Mouse (Mus musculus): Measurements from ENCODE around the gene Rcor3. TPM values are rescaled to one million over a fixed set of nuclear protein-coding genes. Genes with fewer than 3 reads are reported as not detected.
A peak's percentile ranks its signal among the peaks of the same experiment; 100 is the strongest.

Gene Rcor3
- 14.2 and 14.7 TPM in 2 replicates for polyA plus RNA-seq (2016; fragmentation: Nextera tagmentation; extraction: Ambion mirVana)

DNA sequence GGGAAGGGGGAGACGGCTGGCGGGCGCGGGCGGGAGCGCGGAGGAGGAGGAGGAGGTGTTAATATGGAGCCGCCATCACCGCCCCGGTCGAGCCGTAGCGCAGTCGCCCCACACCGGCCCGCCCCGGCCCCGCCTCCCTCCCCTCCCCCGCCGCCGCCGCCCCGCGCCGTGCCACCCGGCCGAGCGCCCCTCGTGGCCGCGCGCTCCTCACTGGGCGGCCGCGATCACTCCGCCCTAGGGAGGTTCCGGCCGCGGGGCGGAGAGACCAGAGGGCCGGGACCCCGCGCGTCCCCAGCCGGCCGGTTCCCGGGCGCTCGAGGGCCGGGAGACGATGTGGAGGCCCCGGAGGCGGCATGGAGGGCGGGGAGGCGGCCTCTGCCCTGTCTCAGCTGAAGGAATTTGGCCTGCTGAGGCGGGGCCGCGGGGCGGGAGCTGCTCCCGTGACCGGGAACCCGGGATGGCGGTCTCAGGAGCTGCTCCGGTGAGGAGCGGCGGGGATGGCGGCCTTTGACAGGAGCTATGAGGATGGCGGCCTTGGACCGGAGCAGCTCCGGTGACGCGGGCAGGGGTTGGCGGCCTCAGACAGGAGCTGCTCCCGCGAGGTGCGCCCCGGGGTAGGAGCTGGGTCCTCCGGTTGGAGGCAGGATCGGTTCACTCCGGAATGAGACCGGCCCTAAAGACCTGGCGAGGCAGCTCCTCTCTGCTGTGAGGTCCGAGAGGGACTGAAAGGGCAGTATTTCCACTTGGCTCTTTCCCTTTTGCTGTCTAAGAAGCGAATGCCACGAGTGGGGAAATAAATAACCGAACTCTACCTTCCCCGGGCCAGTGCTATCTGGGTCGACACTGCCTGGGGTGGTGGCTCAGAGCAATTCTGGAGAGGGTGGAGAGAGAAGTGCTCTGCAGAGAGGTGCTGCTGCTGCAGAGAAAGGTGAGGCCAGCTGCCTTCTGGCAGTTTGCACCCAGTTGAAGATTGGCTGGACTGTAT is at the start of gene Rcor3:
Gene Rcor3 (minus strand): TSS at position 137 of the 985 bp plus-strand sequence.
- peak; percentile 77 for DNase-seq (ENCODE audit: extremely low spot score, low spot score)
- peak within 1 kb of the TSS; percentile 98 for H3K27ac ChIP-seq
- under 1% methylated on average over 53 of the region's 88 CpGs for WGBS

DNA sequence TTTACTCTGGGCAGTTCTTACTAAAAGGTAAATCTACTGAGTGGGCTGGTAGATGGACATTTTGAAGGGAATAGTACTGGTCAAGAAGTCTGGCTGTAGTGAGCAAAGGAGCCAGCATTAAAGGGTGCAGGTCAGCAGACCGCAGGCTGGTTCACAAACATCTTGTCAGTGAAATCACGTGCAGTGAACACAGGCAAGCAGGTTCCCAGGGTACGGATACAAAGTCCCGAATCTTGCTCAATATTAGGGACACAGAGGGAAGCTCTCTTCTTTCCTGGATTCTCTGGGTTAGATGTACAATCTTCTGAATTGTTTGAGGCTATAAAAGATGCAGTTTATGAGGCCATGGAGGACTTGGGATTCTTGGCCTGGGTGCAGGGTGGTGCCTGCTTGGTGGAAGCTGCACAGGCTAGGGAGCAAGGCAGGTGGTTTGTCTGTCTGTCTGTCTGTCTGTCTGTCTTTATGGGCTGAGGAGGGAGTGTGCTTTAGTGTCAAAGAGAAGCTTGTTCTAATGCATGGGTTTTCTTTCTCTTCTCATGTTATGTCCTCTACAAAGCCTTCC is 43.9 kb upstream of the Rcor3 start:
- Histone ChIP-seq H3K4me3 (no peak overlapping the region), H3K27me3 (ENCODE audit: poor library complexity, severe bottlenecking) (no peaks in the 10 kb centered on the region), H3K9me3 (no peaks in the 10 kb centered on the region), H3K36me3 (replicated peaks) (no peaks in the 10 kb centered on the region), H3K27ac (no peak overlapping the region), H3K4me1 (no peaks in the 10 kb centered on the region)
- 80% methylated on average over 4 of the region's 4 CpGs for WGBS
- no peak for DNase-seq (ENCODE audit: extremely low spot score, low spot score)

More for the DNA sequence above, at the start of gene Rcor3:
- H3K4me1 ChIP-seq = peaks cover 34% of the 10 kb centered on the region
- no peaks in the 10 kb centered on the region for H3K36me3 ChIP-seq (replicated peaks)
- H3K9me3 ChIP-seq = no peaks in the 10 kb centered on the region
- H3K27me3 ChIP-seq (ENCODE audit: poor library complexity, severe bottlenecking) = no peaks in the 10 kb centered on the region
- H3K4me3 ChIP-seq = peak within 1 kb of the TSS; percentile 87

GRCm38 (mm10) chr1:192179877-192180276 is 42.0 kb upstream of the Rcor3 start:
- Histone ChIP-seq H3K27ac (no peak overlapping the region), H3K4me3 (no peak overlapping the region), H3K36me3 (replicated peaks) (no peaks in the 10 kb centered on the region), H3K4me1 (no peaks in the 10 kb centered on the region), H3K27me3 (ENCODE audit: poor library complexity, severe bottlenecking) (no peaks in the 10 kb centered on the region), H3K9me3 (no peaks in the 10 kb centered on the region)
- WGBS = 87% methylated on average over 3 of the region's 3 CpGs
- no peak for DNase-seq (ENCODE audit: extremely low spot score, low spot score)

DNA sequence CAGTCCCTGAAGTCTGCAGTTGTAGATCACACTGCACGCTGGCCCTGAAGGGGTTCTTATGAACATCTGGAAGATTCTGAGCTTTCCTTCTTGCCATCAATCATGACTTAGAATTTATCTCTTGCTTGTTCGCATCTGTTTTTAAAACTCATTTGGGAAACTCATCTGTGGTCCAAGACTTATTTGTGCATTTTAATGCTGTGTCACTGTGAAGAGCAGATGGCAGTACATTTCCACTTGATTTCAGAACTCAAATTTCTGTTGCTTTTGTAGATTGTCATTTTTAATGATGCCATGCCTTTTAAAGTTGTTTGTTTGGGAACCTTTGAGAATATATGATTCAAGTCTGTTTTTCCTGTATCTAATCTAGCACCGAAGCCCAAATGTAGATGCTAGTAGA is 33.6 kb upstream of the Rcor3 start:
- Histone ChIP-seq H3K27me3 (ENCODE audit: poor library complexity, severe bottlenecking) (no peaks in the 10 kb centered on the region), H3K36me3 (replicated peaks) (no peaks in the 10 kb centered on the region), H3K27ac (no peak overlapping the region), H3K4me1 (no peaks in the 10 kb centered on the region), H3K4me3 (no peak overlapping the region), H3K9me3 (no peaks in the 10 kb centered on the region)
- 93% methylated on average over 3 of the region's 3 CpGs for WGBS
- no peak for DNase-seq (ENCODE audit: extremely low spot score, low spot score)

DNA sequence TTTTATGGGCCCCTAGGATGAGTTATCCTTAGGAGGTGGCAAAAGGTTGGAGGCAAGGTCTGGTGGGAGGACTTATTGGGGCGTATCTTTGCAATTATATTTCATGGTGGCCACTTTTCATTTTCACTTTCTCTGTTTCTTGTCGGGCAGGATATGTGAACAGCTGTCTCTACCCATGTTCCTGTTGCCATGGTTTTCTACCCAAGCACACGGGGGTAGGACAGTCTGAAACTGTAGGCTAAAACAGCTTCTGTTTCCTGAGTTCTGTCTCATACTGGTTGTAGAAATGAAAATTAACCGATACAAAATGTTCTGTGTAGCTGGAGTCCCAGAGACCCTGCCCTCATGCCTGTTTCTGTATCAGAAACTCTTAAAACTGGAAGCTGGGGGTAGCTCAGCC is 13.3 kb upstream of the Rcor3 start:
- 90% methylated on average over 4 of the region's 4 CpGs for WGBS
- Histone ChIP-seq H3K4me3 (no peak overlapping the region), H3K36me3 (replicated peaks) (no peaks in the 10 kb centered on the region), H3K4me1 (no peaks in the 10 kb centered on the region), H3K27ac (no peak overlapping the region), H3K27me3 (ENCODE audit: poor library complexity, severe bottlenecking) (no peaks in the 10 kb centered on the region), H3K9me3 (no peaks in the 10 kb centered on the region)
- DNase-seq (ENCODE audit: extremely low spot score, low spot score) = no peak

GRCm38 (mm10) chr1:192140313-192140712 is 2.5 kb upstream of the Rcor3 start:
- H3K36me3 ChIP-seq (replicated peaks) = no peaks in the 10 kb centered on the region
- no peaks in the 10 kb centered on the region for H3K27me3 ChIP-seq (ENCODE audit: poor library complexity, severe bottlenecking)
- WGBS = 95% methylated on average over 2 of the region's 2 CpGs
- H3K4me3 ChIP-seq = no peak overlapping the region
- H3K27ac ChIP-seq = no peak overlapping the region
- peaks cover 31% of the 10 kb centered on the region for H3K4me1 ChIP-seq
- no peaks in the 10 kb centered on the region for H3K9me3 ChIP-seq
- DNase-seq (ENCODE audit: extremely low spot score, low spot score) = no peak

GRCm38 (mm10) chr1:192137291-192137925 is 454 bp downstream of the Rcor3 start:
- DNase-seq (ENCODE audit: extremely low spot score, low spot score) = no peak
- Histone ChIP-seq H3K4me3 (peak overlapping the region; percentile 87), H3K9me3 (no peaks in the 10 kb centered on the region), H3K27me3 (ENCODE audit: poor library complexity, severe bottlenecking) (no peaks in the 10 kb centered on the region), H3K4me1 (peaks cover 34% of the 10 kb centered on the region), H3K27ac (peak overlapping the region; percentile 98), H3K36me3 (replicated peaks) (no peaks in the 10 kb centered on the region)
- under 1% methylated on average over 31 of the region's 61 CpGs for WGBS

GRCm38 (mm10) chr1:192136561-192137290 is 1.1 kb downstream of the Rcor3 start:
- H3K4me3 ChIP-seq = peak overlapping the region; percentile 87
- H3K27me3 ChIP-seq (ENCODE audit: poor library complexity, severe bottlenecking) = no peaks in the 10 kb centered on the region
- peaks cover 34% of the 10 kb centered on the region for H3K4me1 ChIP-seq
- H3K9me3 ChIP-seq = no peaks in the 10 kb centered on the region
- under 1% methylated on average over 53 of the region's 55 CpGs for WGBS
- H3K27ac ChIP-seq = peak overlapping the region; percentile 98
- H3K36me3 ChIP-seq (replicated peaks) = no peaks in the 10 kb centered on the region
- DNase-seq (ENCODE audit: extremely low spot score, low spot score) = peak; percentile 84

DNA sequence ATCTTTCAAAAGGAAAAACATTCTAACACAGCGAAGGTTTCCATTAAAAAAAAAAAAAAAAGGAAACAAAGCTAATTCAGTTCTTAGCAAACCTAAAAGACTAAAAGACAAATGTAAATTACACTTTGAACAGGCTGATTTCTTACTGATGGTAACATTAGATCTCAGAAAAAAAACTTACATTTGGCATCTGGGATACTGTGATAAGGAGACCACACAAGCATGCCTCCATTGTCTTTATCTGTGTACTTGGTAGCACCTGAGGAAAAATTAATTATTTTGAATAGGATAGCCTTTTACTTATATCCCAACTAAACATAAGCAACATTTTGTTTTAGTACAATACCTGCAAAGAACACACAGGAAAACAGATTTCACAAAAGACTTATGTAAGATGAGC is 7.7 kb downstream of the Rcor3 start:
- DNase-seq (ENCODE audit: extremely low spot score, low spot score) = no peak
- Histone ChIP-seq H3K4me3 (no peak overlapping the region), H3K9me3 (no peaks in the 10 kb centered on the region), H3K27ac (no peak overlapping the region), H3K27me3 (ENCODE audit: poor library complexity, severe bottlenecking) (no peaks in the 10 kb centered on the region), H3K36me3 (replicated peaks) (peaks cover 27% of the 10 kb centered on the region), H3K4me1 (0 out of 2 replicates have a peak, but pooled peaks cover under 1% of the 10 kb centered on the region)
- 94% methylated on average over 1 of the region's 1 CpGs for WGBS

GRCm38 (mm10) chr1:192128343-192128742 is 9.5 kb downstream of the Rcor3 start:
- Histone ChIP-seq H3K36me3 (replicated peaks) (peaks cover 39% of the 10 kb centered on the region), H3K9me3 (no peaks in the 10 kb centered on the region), H3K27me3 (ENCODE audit: poor library complexity, severe bottlenecking) (no peaks in the 10 kb centered on the region), H3K4me3 (no peak overlapping the region), H3K27ac (no peak overlapping the region), H3K4me1 (no peaks in the 10 kb centered on the region)
- no peak for DNase-seq (ENCODE audit: extremely low spot score, low spot score)
- WGBS = 96% methylated on average over 8 of the region's 8 CpGs

- 93% methylated on average over 6 of the region's 6 CpGs for WGBS
These were observed 12.1 kb downstream of the Rcor3 start for GRCm38 (mm10) chr1:192125761-192126160.

GRCm38 (mm10) chr1:192116262-192116661 is 21.6 kb downstream of the Rcor3 start:
- Histone ChIP-seq H3K4me1 (no peaks in the 10 kb centered on the region), H3K27me3 (ENCODE audit: poor library complexity, severe bottlenecking) (no peaks in the 10 kb centered on the region), H3K36me3 (replicated peaks) (peaks cover 72% of the 10 kb centered on the region), H3K4me3 (no peak overlapping the region), H3K9me3 (no peaks in the 10 kb centered on the region), H3K27ac (no peak overlapping the region)
- WGBS = 88% methylated on average over 6 of the region's 6 CpGs
- no peak for DNase-seq (ENCODE audit: extremely low spot score, low spot score)

More at GRCm38 (mm10) chr1:192125761-192126160, 12.1 kb downstream of the Rcor3 start:
- Histone ChIP-seq H3K36me3 (replicated peaks) (peaks cover 60% of the 10 kb centered on the region), H3K27me3 (ENCODE audit: poor library complexity, severe bottlenecking) (no peaks in the 10 kb centered on the region), H3K27ac (no peak overlapping the region), H3K9me3 (no peaks in the 10 kb centered on the region), H3K4me3 (no peak overlapping the region), H3K4me1 (no peaks in the 10 kb centered on the region)
- DNase-seq (ENCODE audit: extremely low spot score, low spot score) = no peak

Measured in forebrain, embryonic 10.5 days (tissue).